Mouse (Mus musculus) forebrain, embryonic 12.5 days (tissue): ENCODE results near the gene Csad. TPM values are rescaled to one million over a fixed set of nuclear protein-coding genes. Genes with fewer than 3 reads are reported as not detected.

Experiments
- ATAC-seq: fragments of 200-750 bp; cut with Nextera tagmentation; 2 replicates; pipeline ENCODE4 v1.8.0; 2017; ENCODE audit warnings: moderate TSS enrichment; ENCODE audit not compliant: low FRiP score
- H3K27ac ChIP-seq: fragments of 300-500 bp; sonication (generic); 2 replicates; pipeline ENCODE4 v1.5.1; 2016; ENCODE audit warnings: mild to moderate bottlenecking
- H3K27me3 ChIP-seq: fragments of 300-500 bp; sonication (generic); 2 replicates; pipeline ENCODE4 v1.6.1; 2016; ENCODE audit warnings: mild to moderate bottlenecking
- H3K36me3 ChIP-seq: fragments of 300-500 bp; sonication (generic); replicated peaks from 2 replicates; pipeline ENCODE4 v1.6.1; 2016; ENCODE audit warnings: mild to moderate bottlenecking
- H3K4me1 ChIP-seq: fragments of 300-500 bp; sonication (generic); 2 replicates; pipeline ENCODE4 v1.6.1; 2016
- H3K4me2 ChIP-seq: fragments of 300-500 bp; sonication (generic); 2 replicates; pipeline ENCODE4 v1.6.1; 2016; ENCODE audit warnings: mild to moderate bottlenecking, moderate library complexity
- H3K4me3 ChIP-seq: fragments of 300-500 bp; sonication (generic); replicated peaks from 2 replicates; pipeline ENCODE4 v1.5.1; 2016; ENCODE audit warnings: mild to moderate bottlenecking
- H3K9ac ChIP-seq: fragments of 300-500 bp; sonication (generic); 2 replicates; pipeline ENCODE4 v1.6.1; 2016; ENCODE audit warnings: mild to moderate bottlenecking
- H3K9me3 ChIP-seq: fragments of 300-500 bp; sonication (generic); 2 replicates; pipeline ENCODE4 v1.6.1; 2016
- WGBS: fragments of 180-500 bp; shearing (Covaris S2); methylation state at CpG from one replicate; pipeline ENCODE4 v1.1.7; 2016; 5-methylcytosine and 5-hydroxymethylcytosine counted together
- polyA plus RNA-seq: library from polyadenylated mRNA; unstranded; fragments of >200 nt; fragmentation: Nextera tagmentation; extraction: Ambion mirVana; gene quantifications from 2 replicates; pipeline ENCODE4 v1.2.1, GENCODE M21; 2016

Gene Csad
- polyA plus RNA-seq, 1 experiment from 2014 or later: 51.8 TPM

- no peak overlapping the region for H3K9ac ChIP-seq
- H3K36me3 ChIP-seq: no peaks in the 10 kb centered on the region
- H3K27ac ChIP-seq: no peak overlapping the region
- no peaks in the 10 kb centered on the region for H3K9me3 ChIP-seq
- H3K4me2 ChIP-seq: no peak overlapping the region
- H3K27me3 ChIP-seq: no peaks in the 10 kb centered on the region
- no peak for ATAC-seq
- no peak overlapping the region for H3K4me3 ChIP-seq
- H3K4me1 ChIP-seq: no peaks in the 10 kb centered on the region
- 83% methylated on average over 7 of the region's 7 CpGs for WGBS
Observed at GRCm38 (mm10) chr15:102192271-102192812, 12.2 kb downstream of the Csad start.

GRCm38 (mm10) chr15:102191699-102192098, 12.8 kb downstream of the Csad start:
- H3K4me1 ChIP-seq: no peaks in the 10 kb centered on the region
- H3K9me3 ChIP-seq: no peaks in the 10 kb centered on the region
- H3K27me3 ChIP-seq: no peaks in the 10 kb centered on the region
- no peak overlapping the region for H3K4me3 ChIP-seq
- no peak overlapping the region for H3K27ac ChIP-seq
- ATAC-seq: no peak
- H3K9ac ChIP-seq: no peak overlapping the region
- no peaks in the 10 kb centered on the region for H3K36me3 ChIP-seq
- no peak overlapping the region for H3K4me2 ChIP-seq
- WGBS: 76% methylated on average over 7 of the region's 7 CpGs

- Histone ChIP-seq H3K27ac (no peak overlapping the region), H3K4me3 (no peak overlapping the region), H3K4me1 (no peaks in the 10 kb centered on the region), H3K9me3 (no peaks in the 10 kb centered on the region), H3K9ac (no peak overlapping the region), H3K4me2 (no peak overlapping the region), H3K36me3 (peaks cover 9% of the 10 kb centered on the region), H3K27me3 (no peaks in the 10 kb centered on the region)
- WGBS: 57% methylated on average over 6 of the region's 6 CpGs
- ATAC-seq: no peak
Observed at GRCm38 (mm10) chr15:102188883-102189282, 15.6 kb downstream of the Csad start.

- Histone ChIP-seq H3K27ac (no peak overlapping the region), H3K4me2 (no peak overlapping the region), H3K27me3 (no peaks in the 10 kb centered on the region), H3K9me3 (no peaks in the 10 kb centered on the region), H3K4me3 (no peak overlapping the region), H3K4me1 (no peaks in the 10 kb centered on the region), H3K9ac (no peak overlapping the region), H3K36me3 (peaks cover 11% of the 10 kb centered on the region)
- no peak for ATAC-seq
- WGBS: 92% methylated on average over 10 of the region's 10 CpGs
Observed at GRCm38 (mm10) chr15:102188096-102188495, 16.4 kb downstream of the Csad start.

GRCm38 (mm10) chr15:102186239-102186638, 18.3 kb downstream of the Csad start:
- no peaks in the 10 kb centered on the region for H3K4me1 ChIP-seq
- ATAC-seq: no peak
- 85% methylated on average over 11 of the region's 11 CpGs for WGBS
- no peak overlapping the region for H3K9ac ChIP-seq
- no peaks in the 10 kb centered on the region for H3K27me3 ChIP-seq
- no peak overlapping the region for H3K27ac ChIP-seq
- H3K36me3 ChIP-seq: peaks cover 11% of the 10 kb centered on the region
- no peak overlapping the region for H3K4me3 ChIP-seq
- H3K4me2 ChIP-seq: no peak overlapping the region
- no peaks in the 10 kb centered on the region for H3K9me3 ChIP-seq

GRCm38 (mm10) chr15:102183076-102183475, 21.4 kb downstream of the Csad start:
- no peak overlapping the region for H3K9ac ChIP-seq
- WGBS: 79% methylated on average over 3 of the region's 3 CpGs
- H3K27me3 ChIP-seq: no peaks in the 10 kb centered on the region
- peaks cover 11% of the 10 kb centered on the region for H3K36me3 ChIP-seq
- no peak overlapping the region for H3K4me2 ChIP-seq
- H3K4me1 ChIP-seq: no peaks in the 10 kb centered on the region
- H3K9me3 ChIP-seq: no peaks in the 10 kb centered on the region
- no peak overlapping the region for H3K27ac ChIP-seq
- ATAC-seq: no peak
- H3K4me3 ChIP-seq: no peak overlapping the region

DNA sequence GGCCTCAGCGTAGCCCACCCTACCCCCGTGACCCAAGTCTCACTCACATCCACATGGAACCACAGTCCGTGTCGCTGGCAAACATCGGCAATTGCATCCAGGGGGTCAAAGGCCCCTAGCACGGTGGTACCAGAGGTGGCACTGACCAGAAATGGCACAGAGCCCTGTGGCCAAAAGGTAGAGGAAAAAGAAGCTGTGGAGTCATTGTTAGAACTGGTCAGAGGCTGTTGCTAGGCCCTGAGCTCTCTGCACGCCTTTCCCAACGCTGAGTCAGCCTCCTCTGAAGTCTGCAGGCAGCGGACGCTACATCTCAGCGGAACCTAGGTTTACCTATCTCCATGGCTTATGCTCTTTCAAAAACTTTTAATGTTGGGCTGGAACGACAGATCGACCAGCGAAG, 24.6 kb downstream of the Csad start:
- ATAC-seq: no peak
- Histone ChIP-seq H3K4me3 (no peak overlapping the region), H3K4me2 (no peak overlapping the region), H3K4me1 (no peaks in the 10 kb centered on the region), H3K9me3 (no peaks in the 10 kb centered on the region), H3K27me3 (no peaks in the 10 kb centered on the region), H3K9ac (no peak overlapping the region), H3K36me3 (peaks cover 5% of the 10 kb centered on the region), H3K27ac (no peak overlapping the region)
- WGBS: 91% methylated on average over 14 of the region's 14 CpGs

GRCm38 (mm10) chr15:102179106-102179505, 25.4 kb downstream of the Csad start:
- WGBS: 81% methylated on average over 9 of the region's 9 CpGs
- Histone ChIP-seq H3K27me3 (no peaks in the 10 kb centered on the region), H3K4me3 (no peak overlapping the region), H3K4me1 (no peaks in the 10 kb centered on the region), H3K9ac (no peak overlapping the region), H3K36me3 (peaks cover 8% of the 10 kb centered on the region; the same call in 1 of the 2 replicates), H3K9me3 (no peaks in the 10 kb centered on the region), H3K4me2 (no peak overlapping the region), H3K27ac (no peak overlapping the region)
- no peak for ATAC-seq

GRCm38 (mm10) chr15:102178279-102178678, 26.2 kb downstream of the Csad start:
- WGBS: 17% methylated on average over 5 of the region's 6 CpGs
- no peak overlapping the region for H3K4me3 ChIP-seq
- H3K27me3 ChIP-seq: no peaks in the 10 kb centered on the region
- no peak overlapping the region for H3K9ac ChIP-seq
- no peak overlapping the region for H3K4me2 ChIP-seq
- H3K4me1 ChIP-seq: no peaks in the 10 kb centered on the region
- ATAC-seq: no peak
- no peaks in the 10 kb centered on the region for H3K9me3 ChIP-seq
- H3K36me3 ChIP-seq: peaks cover 4% of the 10 kb centered on the region; the same call in 1 of the 2 replicates
- no peak overlapping the region for H3K27ac ChIP-seq

DNA sequence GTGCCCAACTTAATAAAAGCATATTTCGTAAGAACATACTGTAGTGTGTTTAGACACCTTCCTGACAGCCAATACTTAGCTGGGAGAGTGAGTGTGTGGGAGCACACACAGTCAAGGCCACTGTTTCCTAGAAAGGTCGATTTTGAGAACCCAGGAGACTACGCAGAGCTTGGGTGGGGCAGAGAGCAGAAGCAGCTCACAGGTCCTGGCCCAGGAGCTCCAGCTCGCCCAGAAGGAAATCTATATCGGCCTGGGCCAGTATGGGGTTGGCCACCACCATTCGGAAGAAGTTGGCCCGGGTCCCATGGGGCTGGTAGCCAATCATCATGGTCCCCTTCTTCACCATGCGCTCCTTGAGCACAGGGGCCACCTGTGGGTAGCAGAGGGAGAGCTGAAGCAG, 27.1 kb downstream of the Csad start:
- no peak overlapping the region for H3K4me3 ChIP-seq
- WGBS: 89% methylated on average over 8 of the region's 8 CpGs
- no peak overlapping the region for H3K4me2 ChIP-seq
- no peak for ATAC-seq
- no peaks in the 10 kb centered on the region for H3K9me3 ChIP-seq
- no peak overlapping the region for H3K27ac ChIP-seq
- H3K27me3 ChIP-seq: no peaks in the 10 kb centered on the region
- no peak overlapping the region for H3K9ac ChIP-seq
- no peaks in the 10 kb centered on the region for H3K4me1 ChIP-seq
- H3K36me3 ChIP-seq: peaks cover 4% of the 10 kb centered on the region; the same call in 1 of the 2 replicates

GRCm38 (mm10) chr15:102176571-102177316, 27.8 kb downstream of the Csad start:
- no peaks in the 10 kb centered on the region for H3K9me3 ChIP-seq
- H3K4me3 ChIP-seq: no peak overlapping the region
- H3K9ac ChIP-seq: no peak overlapping the region
- no peak overlapping the region for H3K4me2 ChIP-seq
- no peak overlapping the region for H3K27ac ChIP-seq
- 87% methylated on average over 7 of the region's 7 CpGs for WGBS
- H3K4me1 ChIP-seq: no peaks in the 10 kb centered on the region
- peaks cover 4% of the 10 kb centered on the region; the same call in 1 of the 2 replicates for H3K36me3 ChIP-seq
- ATAC-seq: no peak
- H3K27me3 ChIP-seq: no peaks in the 10 kb centered on the region

DNA sequence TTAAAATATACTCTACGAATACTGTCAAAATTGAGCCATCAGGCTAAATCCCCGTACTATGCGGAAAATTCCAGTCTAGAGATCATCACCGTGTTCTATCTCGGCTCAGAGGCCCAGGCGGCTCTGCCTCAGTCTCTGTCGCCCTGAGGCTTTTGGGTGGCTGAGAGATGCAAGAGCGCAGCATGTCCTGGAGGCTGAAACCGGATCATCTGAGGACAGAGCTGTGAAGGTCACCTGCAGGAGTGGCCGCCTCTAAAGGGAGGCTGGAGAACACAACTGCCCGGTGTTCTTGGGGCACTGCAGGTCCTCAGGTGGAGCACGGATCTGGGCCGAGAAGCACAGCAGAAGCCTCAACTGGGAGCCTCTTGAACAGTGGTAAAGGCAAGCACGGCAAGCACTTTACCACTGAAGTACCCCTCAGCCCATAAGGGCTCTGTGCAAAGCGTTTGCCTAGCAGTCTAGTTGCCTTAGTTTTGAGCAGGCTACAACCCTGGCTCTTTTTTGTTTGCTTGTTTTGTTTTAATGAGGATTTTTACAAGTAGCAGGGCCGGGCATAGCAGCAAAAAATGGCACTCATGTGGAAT, 28.7 kb downstream of the Csad start:
- Histone ChIP-seq H3K27ac (no peak overlapping the region), H3K27me3 (no peaks in the 10 kb centered on the region), H3K9me3 (no peaks in the 10 kb centered on the region), H3K36me3 (peaks cover 4% of the 10 kb centered on the region; the same call in 1 of the 2 replicates), H3K9ac (no peak overlapping the region), H3K4me1 (no peaks in the 10 kb centered on the region), H3K4me2 (no peak overlapping the region), H3K4me3 (no peak overlapping the region)
- no peak for ATAC-seq
- 88% methylated on average over 16 of the region's 16 CpGs for WGBS

- Histone ChIP-seq H3K9me3 (no peaks in the 10 kb centered on the region), H3K27ac (no peak overlapping the region), H3K4me2 (no peak overlapping the region), H3K27me3 (no peaks in the 10 kb centered on the region), H3K9ac (no peak overlapping the region), H3K36me3 (peaks cover 4% of the 10 kb centered on the region; the same call in 1 of the 2 replicates), H3K4me1 (no peaks in the 10 kb centered on the region), H3K4me3 (no peak overlapping the region)
- WGBS: 81% methylated on average over 3 of the region's 3 CpGs
- ATAC-seq: no peak
Observed at GRCm38 (mm10) chr15:102173581-102173980, 30.9 kb downstream of the Csad start.
